Mouse (Mus musculus) stomach, embryonic 15.5 days (tissue): ENCODE measurements around the gene Krt34. TPM values are rescaled to one million over a fixed set of nuclear protein-coding genes. Genes with fewer than 3 reads are reported as not detected.

Experiments
- ATAC-seq: fragments of 200-750 bp; cut with Nextera tagmentation; 2 replicates; pipeline ENCODE4 v1.8.0; 2017; ENCODE audit warnings: low read depth, moderate number of reproducible peaks, moderate TSS enrichment; ENCODE audit not compliant: insufficient read depth, low FRiP score
- H3K27ac ChIP-seq: fragments of 300-500 bp; sonication (generic); 2 replicates; pipeline ENCODE4 v1.5.1; 2015; ENCODE audit warnings: mild to moderate bottlenecking, inconsistent platforms
- H3K27me3 ChIP-seq: fragments of 300-500 bp; sonication (generic); replicated peaks from 2 replicates; pipeline ENCODE4 v1.6.1; 2015; ENCODE audit warnings: inconsistent platforms
- H3K36me3 ChIP-seq: fragments of 300-500 bp; sonication (generic); 2 replicates; pipeline ENCODE4 v1.6.1; 2015; ENCODE audit warnings: inconsistent platforms
- H3K4me1 ChIP-seq: fragments of 300-500 bp; sonication (generic); 2 replicates; pipeline ENCODE4 v1.6.1; 2015; ENCODE audit warnings: inconsistent platforms
- H3K4me2 ChIP-seq: fragments of 300-500 bp; sonication (generic); 2 replicates; pipeline ENCODE4 v1.6.1; 2015; ENCODE audit warnings: mild to moderate bottlenecking, inconsistent platforms
- H3K4me3 ChIP-seq: fragments of 300-500 bp; sonication (generic); replicated peaks from 2 replicates; pipeline ENCODE4 v1.5.1; 2015; ENCODE audit warnings: inconsistent platforms
- H3K9ac ChIP-seq: fragments of 300-500 bp; sonication (generic); 2 replicates; pipeline ENCODE4 v1.6.1; 2015; ENCODE audit warnings: inconsistent platforms
- H3K9me3 ChIP-seq: fragments of 300-500 bp; sonication (generic); 2 replicates; pipeline ENCODE4 v1.6.1; 2016; ENCODE audit warnings: inconsistent platforms
- WGBS: fragments of 180-500 bp; shearing (Covaris S2); methylation state at CpG from one replicate; pipeline ENCODE4 v1.1.7; 2015; 5-methylcytosine and 5-hydroxymethylcytosine counted together
- polyA plus RNA-seq: library from polyadenylated mRNA; unstranded; fragments of >200 nt; fragmentation: Nextera tagmentation; extraction: Ambion mirVana; gene quantifications from 2 replicates; pipeline ENCODE4 v1.2.1, GENCODE M21; 2015

Krt34 gene
- polyA plus RNA-seq, 1 experiment from 2014 or later = 0.91 TPM

DNA sequence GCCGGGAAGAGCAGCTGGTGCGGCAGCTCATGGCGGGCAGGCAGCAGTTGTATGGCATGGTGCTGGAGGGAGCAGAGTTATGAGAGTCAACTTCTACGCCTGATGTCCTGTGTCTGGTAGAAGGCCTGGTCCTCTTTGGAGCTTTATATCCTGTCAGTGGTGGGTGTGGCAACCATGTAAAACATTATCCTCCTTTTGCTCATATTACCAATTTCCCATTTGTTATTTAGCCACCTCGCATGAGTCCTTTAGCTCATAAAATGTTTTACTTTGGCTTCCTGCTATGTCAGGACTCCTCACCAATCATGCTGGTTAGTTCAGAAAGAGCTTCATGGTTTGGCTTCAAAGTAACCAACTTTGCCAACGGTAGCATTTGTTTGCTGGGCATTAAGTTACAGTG lies 11.6 kb downstream of the Krt34 start, which contains the start of gene Krt33b:
Gene Krt33b, minus strand, starts transcription at position 101 of the 400 bp plus-strand sequence.
- Histone ChIP-seq H3K36me3 (no peaks in the 10 kb centered on the region), H3K4me1 (no peaks in the 10 kb centered on the region), H3K4me2 (no peak within 1 kb of the TSS), H3K9me3 (no peaks in the 10 kb centered on the region), H3K27me3 (no peaks in the 10 kb centered on the region), H3K27ac (no peak within 1 kb of the TSS), H3K9ac (no peak within 1 kb of the TSS), H3K4me3 (no peak within 1 kb of the TSS)
- WGBS = 82% methylated on average over 6 of the region's 6 CpGs
- no peak for ATAC-seq

DNA sequence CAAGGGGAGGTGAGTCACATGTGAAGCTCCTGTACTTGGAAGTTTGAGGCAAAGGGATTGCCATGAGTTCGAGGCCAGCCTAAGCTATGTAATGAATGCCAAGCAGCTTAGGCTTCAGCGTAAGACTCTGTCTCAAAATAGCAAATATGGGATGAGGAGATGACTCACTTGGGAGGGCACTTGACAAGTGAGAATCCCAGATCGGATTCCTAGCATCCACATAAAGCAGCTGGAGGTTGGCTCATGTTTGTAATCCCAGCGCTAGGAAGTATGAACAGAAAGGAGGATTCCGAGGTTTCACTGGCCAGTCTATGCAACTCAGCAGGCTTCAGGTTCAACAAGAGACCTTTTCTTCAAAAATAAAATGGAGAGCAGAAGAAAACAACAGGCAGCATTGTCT lies 19.9 kb downstream of the Krt34 start:
- no peak for ATAC-seq
- 65% methylated on average over 5 of the region's 5 CpGs for WGBS
- Histone ChIP-seq H3K4me1 (no peaks in the 10 kb centered on the region), H3K27me3 (no peaks in the 10 kb centered on the region), H3K9me3 (no peaks in the 10 kb centered on the region), H3K36me3 (no peaks in the 10 kb centered on the region), H3K9ac (no peak overlapping the region), H3K27ac (no peak overlapping the region), H3K4me2 (no peak overlapping the region), H3K4me3 (no peak overlapping the region)

DNA sequence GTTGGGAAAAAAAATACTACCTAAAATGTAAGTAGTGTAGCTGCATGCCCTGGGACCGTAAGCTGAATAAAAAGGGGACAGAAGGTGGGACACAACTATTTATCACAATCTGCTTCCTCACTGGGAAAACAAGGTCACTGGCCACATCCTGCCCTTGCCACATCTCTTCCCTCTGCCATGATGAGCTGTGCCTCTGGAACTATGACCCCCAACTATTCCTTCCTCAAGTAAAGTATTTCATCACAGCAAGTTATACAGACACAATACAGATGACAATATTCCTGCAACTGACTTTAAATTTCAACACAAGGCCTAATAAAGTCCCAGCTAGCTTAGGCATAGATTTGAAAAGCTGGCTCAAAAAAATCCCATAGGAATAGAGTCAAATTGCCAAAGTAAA lies 21.9 kb downstream of the Krt34 start:
- no peak overlapping the region for H3K4me2 ChIP-seq
- H3K9me3 ChIP-seq = no peaks in the 10 kb centered on the region
- WGBS = 82% methylated on average over 1 of the region's 1 CpGs
- no peak overlapping the region for H3K4me3 ChIP-seq
- H3K36me3 ChIP-seq = no peaks in the 10 kb centered on the region
- H3K9ac ChIP-seq = no peak overlapping the region
- no peaks in the 10 kb centered on the region for H3K4me1 ChIP-seq
- no peaks in the 10 kb centered on the region for H3K27me3 ChIP-seq
- ATAC-seq = no peak
- H3K27ac ChIP-seq = no peak overlapping the region

DNA sequence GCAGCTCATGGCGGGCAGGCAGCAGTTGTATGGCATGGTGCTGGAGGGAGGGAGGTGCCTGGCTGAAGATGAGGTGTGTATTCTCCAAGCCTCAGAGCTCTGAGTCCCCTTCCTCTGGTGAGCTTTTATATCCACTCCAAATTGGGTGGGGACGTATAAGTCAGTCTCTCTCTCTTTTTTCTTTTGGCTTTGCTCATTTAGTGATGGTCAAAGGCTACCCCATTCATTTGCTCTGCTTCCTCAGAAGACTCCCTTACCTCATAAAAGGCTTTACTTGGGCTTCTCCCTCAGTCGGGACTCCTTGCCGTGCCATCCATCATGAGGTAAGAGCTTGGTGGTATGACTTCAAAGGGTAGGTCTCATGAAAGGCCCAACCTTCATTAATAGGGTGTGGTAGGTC lies 25.2 kb downstream of the Krt34 start, which contains the start of gene Krt33a:
Gene Krt33a, minus strand, starts transcription at position 101 of the 400 bp plus-strand sequence.
- Histone ChIP-seq H3K4me2 (no peak within 1 kb of the TSS), H3K27ac (no peak within 1 kb of the TSS), H3K4me1 (no peaks in the 10 kb centered on the region), H3K9me3 (no peaks in the 10 kb centered on the region), H3K27me3 (no peaks in the 10 kb centered on the region), H3K4me3 (no peak within 1 kb of the TSS), H3K9ac (no peak within 1 kb of the TSS), H3K36me3 (no peaks in the 10 kb centered on the region)
- ATAC-seq = no peak
- 66% methylated on average over 4 of the region's 4 CpGs for WGBS

DNA sequence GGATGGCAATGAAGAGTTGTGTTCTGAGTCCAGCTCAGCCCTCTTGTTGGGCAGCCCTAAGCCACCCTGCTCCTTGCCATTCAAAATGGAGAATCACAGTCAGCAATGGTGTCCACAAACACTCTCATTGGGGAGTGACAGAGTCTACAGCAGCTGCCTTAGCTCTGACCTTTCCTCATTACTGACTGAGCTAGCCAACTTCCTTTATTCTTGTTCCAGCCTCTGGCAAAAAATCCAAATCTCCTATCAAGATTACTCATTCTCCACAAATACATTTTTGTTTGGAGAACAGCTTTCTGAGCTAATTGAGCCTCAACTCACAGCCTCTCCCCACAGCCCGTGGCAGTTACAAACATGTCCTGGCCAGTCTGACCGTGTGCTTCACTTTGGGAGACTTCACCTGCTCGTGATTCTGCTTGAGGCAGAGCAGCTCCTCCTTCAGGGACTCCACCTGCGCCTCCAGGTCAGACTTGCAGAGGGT lies 27.6 kb downstream of the Krt34 start:
- H3K4me1 ChIP-seq = no peaks in the 10 kb centered on the region
- H3K36me3 ChIP-seq = no peaks in the 10 kb centered on the region
- H3K9ac ChIP-seq = no peak overlapping the region
- ATAC-seq = peak; percentile 56; the same call in 1 of the 2 replicates
- no peaks in the 10 kb centered on the region for H3K9me3 ChIP-seq
- H3K27me3 ChIP-seq = no peaks in the 10 kb centered on the region
- 39% methylated on average over 4 of the region's 4 CpGs for WGBS
- no peak overlapping the region for H3K4me2 ChIP-seq
- H3K4me3 ChIP-seq = no peak overlapping the region
- H3K27ac ChIP-seq = peak overlapping the region; percentile 75

DNA sequence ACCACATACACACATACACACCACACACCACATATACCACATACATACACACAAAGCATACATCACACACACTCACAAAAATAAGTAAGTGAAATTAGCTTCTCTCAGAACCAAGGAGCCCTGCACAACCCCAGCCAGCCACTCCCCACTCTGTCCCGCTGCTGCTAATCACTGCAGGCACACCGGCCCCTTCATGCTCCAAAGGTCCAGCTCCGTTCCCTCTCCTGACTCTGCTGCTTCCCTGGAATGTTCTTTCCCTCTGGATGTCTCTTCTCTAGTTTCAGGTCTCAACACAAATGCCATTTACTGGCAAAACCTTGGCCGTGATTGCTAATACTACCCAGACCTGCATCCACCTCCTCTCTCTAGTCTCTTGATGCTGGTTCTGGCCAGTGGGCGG lies 30.7 kb downstream of the Krt34 start:
- Histone ChIP-seq H3K27ac (no peak overlapping the region), H3K9ac (no peak overlapping the region), H3K4me1 (no peaks in the 10 kb centered on the region), H3K4me2 (no peak overlapping the region), H3K27me3 (no peaks in the 10 kb centered on the region), H3K4me3 (no peak overlapping the region), H3K36me3 (no peaks in the 10 kb centered on the region), H3K9me3 (no peaks in the 10 kb centered on the region)
- 84% methylated on average over 5 of the region's 5 CpGs for WGBS
- no peak for ATAC-seq

DNA sequence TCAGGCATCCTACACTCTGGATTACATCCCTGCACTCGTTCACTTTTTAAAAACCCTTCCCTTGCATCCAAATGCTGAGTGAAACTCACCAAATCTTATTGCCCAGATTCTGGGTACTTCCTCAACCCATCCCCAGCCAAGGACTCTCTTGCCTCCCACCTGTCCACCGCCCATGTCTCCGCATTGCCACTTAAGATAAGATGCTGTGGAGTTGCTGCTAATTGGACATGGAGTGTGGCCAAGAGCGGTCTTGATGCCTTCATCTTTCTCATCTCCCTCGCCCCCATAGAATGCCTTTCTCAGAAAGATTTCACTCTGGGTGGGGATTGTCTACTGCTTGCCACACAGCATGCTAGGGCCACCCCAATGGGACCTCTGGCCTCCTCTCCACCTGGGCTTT lies 33.0 kb downstream of the Krt34 start:
- no peak for ATAC-seq
- no peaks in the 10 kb centered on the region for H3K9me3 ChIP-seq

DNA sequence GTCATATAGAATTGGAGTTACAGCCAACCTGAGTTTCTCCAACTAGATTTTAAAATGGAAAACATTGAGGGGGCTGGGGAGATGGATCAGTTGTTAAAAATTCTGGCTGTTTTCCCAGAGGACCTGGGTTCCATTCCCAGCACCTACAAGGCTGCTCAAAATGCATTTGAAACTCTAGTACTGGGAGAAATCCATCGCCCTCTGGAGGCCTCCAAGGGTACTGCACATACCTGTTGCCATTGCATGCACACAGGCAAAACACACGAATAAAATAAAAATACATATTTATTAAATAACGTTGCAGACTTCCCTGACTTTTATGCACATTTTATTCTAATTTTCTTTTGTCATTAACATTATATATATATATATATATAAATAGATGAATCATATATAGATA lies 34.7 kb downstream of the Krt34 start:
- Histone ChIP-seq H3K36me3 (no peaks in the 10 kb centered on the region), H3K27ac (no peak overlapping the region), H3K9ac (no peak overlapping the region), H3K4me3 (no peak overlapping the region), H3K9me3 (no peaks in the 10 kb centered on the region), H3K27me3 (no peaks in the 10 kb centered on the region), H3K4me2 (no peak overlapping the region), H3K4me1 (no peaks in the 10 kb centered on the region)
- no peak for ATAC-seq
- WGBS = 56% methylated on average over 3 of the region's 3 CpGs

More for the DNA sequence above, 33.0 kb downstream of the Krt34 start:
- Histone ChIP-seq H3K4me1 (no peaks in the 10 kb centered on the region), H3K4me3 (no peak overlapping the region), H3K36me3 (no peaks in the 10 kb centered on the region), H3K27ac (no peak overlapping the region), H3K4me2 (no peak overlapping the region), H3K9ac (no peak overlapping the region), H3K27me3 (no peaks in the 10 kb centered on the region)
- 85% methylated on average over 5 of the region's 5 CpGs for WGBS

DNA sequence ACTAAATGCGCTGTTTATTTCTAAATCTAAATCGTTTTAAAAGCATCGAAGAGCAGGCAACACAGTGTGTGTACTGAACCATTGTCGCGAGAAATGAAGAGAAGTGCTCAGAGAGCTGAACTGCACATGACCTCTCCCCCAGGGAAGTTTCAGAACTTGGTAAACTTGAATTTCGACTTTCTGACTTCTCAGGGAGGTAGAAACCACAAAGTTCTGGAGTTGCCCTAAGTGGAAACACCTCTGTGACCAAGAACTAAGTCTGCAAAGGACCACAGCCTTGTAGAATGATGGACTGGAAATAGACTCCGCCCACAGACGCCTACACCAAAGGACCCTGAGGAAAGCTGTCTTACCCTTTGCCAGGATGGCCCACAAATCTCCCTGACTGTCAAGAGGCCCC lies 35.4 kb downstream of the Krt34 start:
- Histone ChIP-seq H3K36me3 (no peaks in the 10 kb centered on the region), H3K4me2 (no peak overlapping the region), H3K9me3 (no peaks in the 10 kb centered on the region), H3K27me3 (no peaks in the 10 kb centered on the region), H3K4me3 (no peak overlapping the region), H3K9ac (no peak overlapping the region), H3K27ac (peak overlapping the region; percentile 32; the same call in 1 of the 2 replicates), H3K4me1 (no peaks in the 10 kb centered on the region)
- ATAC-seq = no peak
- 67% methylated on average over 8 of the region's 8 CpGs for WGBS

DNA sequence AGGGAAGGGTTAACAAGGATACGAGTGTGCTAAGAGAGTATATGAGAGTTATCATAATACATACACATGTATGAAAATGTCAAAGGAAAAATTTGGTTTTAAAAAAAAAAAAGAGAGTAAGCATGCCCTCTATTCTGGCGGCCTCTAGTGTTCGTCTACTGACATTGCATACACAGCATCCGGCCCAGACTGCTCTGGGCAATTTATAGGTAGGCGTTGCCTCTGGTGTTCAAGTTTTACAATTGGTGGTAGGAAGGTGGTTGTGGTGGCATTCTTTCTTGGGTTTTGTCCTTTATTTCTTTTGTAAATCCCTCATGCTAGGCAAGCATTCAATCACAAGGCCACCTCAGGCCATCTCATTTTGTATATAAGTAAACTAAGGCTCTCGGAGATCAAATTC lies 36.5 kb downstream of the Krt34 start:
- Histone ChIP-seq H3K4me3 (no peak overlapping the region), H3K36me3 (no peaks in the 10 kb centered on the region), H3K4me2 (no peak overlapping the region), H3K27me3 (no peaks in the 10 kb centered on the region), H3K9ac (no peak overlapping the region), H3K27ac (no peak overlapping the region), H3K9me3 (no peaks in the 10 kb centered on the region), H3K4me1 (no peaks in the 10 kb centered on the region)
- no peak for ATAC-seq
- 20% methylated on average over 6 of the region's 6 CpGs for WGBS

DNA sequence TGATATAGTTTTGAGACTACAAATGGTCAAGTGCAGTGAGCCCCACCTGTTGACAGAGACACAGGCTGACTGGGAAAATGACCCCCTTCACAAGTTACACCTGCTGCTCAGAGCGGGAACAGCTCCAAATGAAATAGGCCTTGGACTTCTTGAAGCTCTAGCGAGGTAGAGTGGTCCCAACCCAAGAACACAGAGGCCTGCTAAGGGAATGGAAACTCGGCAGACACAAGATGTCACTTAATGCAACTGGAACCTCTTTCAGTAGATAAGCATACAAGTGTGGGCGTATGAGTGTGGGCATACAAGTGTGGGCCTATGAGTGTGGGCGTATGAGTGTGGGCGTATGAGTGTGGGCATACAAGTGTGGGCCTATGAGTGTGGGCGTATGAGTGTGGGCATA lies 42.3 kb downstream of the Krt34 start:
- Histone ChIP-seq H3K4me3 (no peak overlapping the region), H3K4me1 (no peaks in the 10 kb centered on the region), H3K4me2 (no peak overlapping the region), H3K9ac (no peak overlapping the region), H3K36me3 (no peaks in the 10 kb centered on the region), H3K27ac (no peak overlapping the region), H3K27me3 (0 out of 2 replicates have a peak, but pooled peaks cover 3% of the 10 kb centered on the region), H3K9me3 (no peaks in the 10 kb centered on the region)
- 87% methylated on average over 7 of the region's 7 CpGs for WGBS
- no peak for ATAC-seq

DNA sequence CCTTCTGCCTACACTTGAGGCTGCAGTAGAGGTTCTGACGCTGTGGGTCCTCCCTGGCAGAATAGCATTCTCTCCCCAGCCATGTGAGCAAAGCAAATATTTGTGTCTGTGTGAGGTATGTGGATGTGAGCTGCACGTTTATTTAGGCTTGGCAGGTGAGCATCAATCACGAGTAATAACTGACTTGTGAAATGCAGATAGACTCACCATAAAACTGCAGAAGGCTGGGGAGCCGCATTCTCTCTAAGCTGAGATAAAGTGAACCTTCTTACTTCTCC lies 47.0 kb downstream of the Krt34 start:
- Histone ChIP-seq H3K36me3 (no peaks in the 10 kb centered on the region), H3K4me3 (no peak overlapping the region), H3K27me3 (0 out of 2 replicates have a peak, but pooled peaks cover 3% of the 10 kb centered on the region), H3K4me1 (no peaks in the 10 kb centered on the region), H3K27ac (no peak overlapping the region), H3K9me3 (no peaks in the 10 kb centered on the region), H3K9ac (no peak overlapping the region), H3K4me2 (no peak overlapping the region)
- ATAC-seq = no peak
- 27% methylated on average over 4 of the region's 4 CpGs for WGBS
